Mouse (Mus musculus) lung, postnatal 4 days (tissue): ENCODE data around the gene Myo16.

Source experiments
- DNase-seq, 2 experiments: peaks; one replicate each; pipeline ENCODE4 v3.0.0; 2021

Myo16 gene

GRCm38 (mm10) chr8:10482064-10482463, 328.4 kb downstream of the Myo16 start:
- no peak for DNase-seq

- no peak for DNase-seq
Observed at GRCm38 (mm10) chr8:10482880-10483279, 329.2 kb downstream of the Myo16 start.

GRCm38 (mm10) chr8:10483841-10484240, 330.1 kb downstream of the Myo16 start:
- no peak for DNase-seq

GRCm38 (mm10) chr8:10489738-10490419, 336.2 kb downstream of the Myo16 start:
- no peak for DNase-seq

GRCm38 (mm10) chr8:10490420-10490784, 336.7 kb downstream of the Myo16 start:
- no peak for DNase-seq

- no peak for DNase-seq
Observed at GRCm38 (mm10) chr8:10490874-10491273, 337.2 kb downstream of the Myo16 start.

- no peak for DNase-seq
Observed at GRCm38 (mm10) chr8:10499846-10500245, 346.1 kb downstream of the Myo16 start.

- no peak for DNase-seq
Observed at GRCm38 (mm10) chr8:10500465-10500864, 346.8 kb downstream of the Myo16 start.

GRCm38 (mm10) chr8:10501750-10502149, 348.0 kb downstream of the Myo16 start:
- no peak for DNase-seq

GRCm38 (mm10) chr8:10512105-10512504, 358.4 kb downstream of the Myo16 start:
- DNase-seq, result no peak

- no peak for DNase-seq
Observed at GRCm38 (mm10) chr8:10517381-10517780, 363.7 kb downstream of the Myo16 start.

GRCm38 (mm10) chr8:10519276-10519675, 365.6 kb downstream of the Myo16 start:
- DNase-seq, result no peak

GRCm38 (mm10) chr8:10521463-10521862, 367.8 kb downstream of the Myo16 start:
- DNase-seq, result no peak

GRCm38 (mm10) chr8:10525686-10526085, 372.0 kb downstream of the Myo16 start:
- DNase-seq, result no peak

GRCm38 (mm10) chr8:10526616-10527015, 372.9 kb downstream of the Myo16 start:
- DNase-seq, result no peak

- no peak for DNase-seq
Observed at GRCm38 (mm10) chr8:10534619-10535286, 381.0 kb downstream of the Myo16 start.

- DNase-seq, result no peak
Observed at GRCm38 (mm10) chr8:10538319-10538718, 384.6 kb downstream of the Myo16 start.

GRCm38 (mm10) chr8:10539665-10540064, 386.0 kb downstream of the Myo16 start:
- no peak for DNase-seq

GRCm38 (mm10) chr8:10545890-10546289, 392.2 kb downstream of the Myo16 start:
- DNase-seq, result no peak

- no peak for DNase-seq
Observed at GRCm38 (mm10) chr8:10546519-10546918, 392.8 kb downstream of the Myo16 start.

- DNase-seq, result no peak
Observed at GRCm38 (mm10) chr8:10548003-10548584, 394.4 kb downstream of the Myo16 start.

- no peak for DNase-seq
Observed at GRCm38 (mm10) chr8:10549434-10549833, 395.7 kb downstream of the Myo16 start.

GRCm38 (mm10) chr8:10557961-10558360, 404.2 kb downstream of the Myo16 start:
- no peak for DNase-seq

GRCm38 (mm10) chr8:10559479-10559878, 405.8 kb downstream of the Myo16 start:
- no peak for DNase-seq
